Mouse (Mus musculus) hindlimb bud, embryonic 11.5 days (tissue): ENCODE measurements around the gene Epas1.

Experiments
- DNase-seq: peaks from one replicate; pipeline ENCODE4 v3.0.0-alpha.2; 2012; ENCODE audit warnings: low read depth, low spot score; ENCODE audit errors: extremely low spot score

Gene Epas1

DNA sequence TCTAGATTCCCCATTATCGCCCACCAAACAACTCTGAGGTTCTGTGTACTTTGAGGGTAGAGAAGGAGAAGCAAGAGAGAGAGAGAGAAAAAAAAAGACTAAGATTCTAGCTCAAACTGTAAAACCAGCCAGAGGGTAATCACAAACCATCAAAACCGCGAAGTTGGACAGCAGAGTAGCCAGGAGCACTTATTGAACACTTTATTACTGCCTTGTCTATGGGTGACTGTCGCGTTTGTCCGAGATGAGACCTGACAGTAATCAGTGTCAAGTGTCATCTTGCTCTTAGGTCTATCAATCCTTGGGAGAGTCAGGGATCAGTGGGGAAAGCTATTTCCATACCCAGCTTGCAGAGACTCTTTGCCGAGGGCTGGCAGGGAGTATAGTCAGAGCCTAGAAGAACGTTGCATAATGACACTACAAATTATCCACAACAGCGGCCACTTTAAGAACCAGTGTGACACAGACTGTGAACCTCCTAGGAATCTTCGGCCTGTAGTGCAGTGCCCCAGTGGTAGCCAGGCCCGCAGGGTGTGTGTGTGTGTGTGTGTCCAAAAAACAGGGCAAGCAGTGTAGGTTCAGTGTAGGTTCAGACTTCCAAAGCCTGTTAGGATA is 2.2 kb downstream of the Epas1 start:
- DNase-seq: no peak

DNA sequence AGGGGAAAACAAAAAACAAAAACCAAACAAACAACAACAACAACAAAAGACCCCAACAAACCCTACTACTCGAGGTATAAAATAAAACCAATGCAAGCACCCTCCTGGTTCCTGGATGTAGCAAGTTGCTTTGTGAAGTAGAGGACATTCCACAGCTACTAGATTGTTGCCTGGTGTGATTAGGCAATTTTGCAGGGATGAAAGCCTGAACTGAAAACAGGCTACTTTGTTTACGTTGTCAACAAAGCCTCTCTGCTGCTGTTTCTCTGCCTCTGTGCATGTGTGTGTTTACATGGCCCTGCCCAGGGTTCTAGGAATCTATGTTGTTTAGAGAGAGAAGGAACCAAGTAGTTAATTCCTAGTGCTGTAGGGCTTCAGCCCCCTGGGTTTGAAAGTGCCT is 4.1 kb downstream of the Epas1 start:
- no peak for DNase-seq

DNA sequence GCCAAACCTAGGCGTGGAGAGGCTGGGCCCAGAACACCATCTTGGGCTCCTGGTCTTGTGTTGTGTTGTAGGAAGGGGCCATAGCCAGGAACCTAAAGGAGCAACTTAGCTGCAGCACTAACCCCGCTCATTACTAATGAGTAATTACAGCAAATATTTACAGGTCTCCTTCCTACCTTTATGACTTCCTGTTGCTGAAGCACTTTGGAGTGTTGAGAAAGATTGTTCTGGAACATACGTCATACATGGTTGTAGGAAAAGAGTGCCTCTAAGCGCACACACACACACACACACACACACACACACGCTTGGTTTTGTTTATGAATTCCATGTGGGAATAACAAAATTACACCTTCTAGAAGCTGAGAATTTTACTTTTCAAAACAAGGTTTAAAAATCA is 8.4 kb downstream of the Epas1 start:
- no peak for DNase-seq

DNA sequence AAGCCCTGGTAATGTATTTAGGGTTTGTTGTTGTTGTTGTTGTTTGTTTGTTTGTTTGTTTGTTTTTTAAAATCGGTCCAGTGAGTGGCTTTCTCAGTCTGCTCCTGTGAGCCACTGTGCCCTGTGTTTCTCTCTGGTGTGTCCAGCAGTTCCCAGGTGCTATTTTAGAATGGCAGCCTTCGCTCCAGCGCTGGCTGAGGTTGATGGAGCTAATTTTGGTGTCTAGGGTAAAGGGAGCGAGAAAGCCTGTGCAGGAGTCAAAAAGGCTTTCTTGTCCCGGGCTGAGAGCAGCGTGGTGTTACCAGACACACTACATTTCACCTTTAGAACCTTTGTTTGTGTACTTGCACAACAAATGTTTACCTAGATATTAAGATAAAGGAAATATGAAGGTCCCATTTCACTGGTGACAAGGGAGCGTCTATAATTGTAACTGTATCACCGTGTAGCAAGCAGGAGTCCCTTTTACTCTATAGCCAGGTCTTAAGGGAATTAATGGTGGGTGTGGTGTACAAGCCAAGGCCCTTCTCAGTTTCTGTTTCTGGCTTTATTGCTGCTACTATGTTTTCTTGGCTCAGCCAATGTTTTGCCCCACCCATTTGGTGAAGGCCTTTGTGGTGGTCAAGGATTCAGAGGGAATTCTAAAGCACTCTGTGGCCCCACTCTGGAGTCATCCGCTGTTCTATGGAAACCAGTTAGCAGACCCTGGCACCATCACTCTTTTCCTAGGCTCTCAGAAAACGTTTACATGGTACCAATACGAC is 9.2 kb downstream of the Epas1 start:
- no peak for DNase-seq

DNA sequence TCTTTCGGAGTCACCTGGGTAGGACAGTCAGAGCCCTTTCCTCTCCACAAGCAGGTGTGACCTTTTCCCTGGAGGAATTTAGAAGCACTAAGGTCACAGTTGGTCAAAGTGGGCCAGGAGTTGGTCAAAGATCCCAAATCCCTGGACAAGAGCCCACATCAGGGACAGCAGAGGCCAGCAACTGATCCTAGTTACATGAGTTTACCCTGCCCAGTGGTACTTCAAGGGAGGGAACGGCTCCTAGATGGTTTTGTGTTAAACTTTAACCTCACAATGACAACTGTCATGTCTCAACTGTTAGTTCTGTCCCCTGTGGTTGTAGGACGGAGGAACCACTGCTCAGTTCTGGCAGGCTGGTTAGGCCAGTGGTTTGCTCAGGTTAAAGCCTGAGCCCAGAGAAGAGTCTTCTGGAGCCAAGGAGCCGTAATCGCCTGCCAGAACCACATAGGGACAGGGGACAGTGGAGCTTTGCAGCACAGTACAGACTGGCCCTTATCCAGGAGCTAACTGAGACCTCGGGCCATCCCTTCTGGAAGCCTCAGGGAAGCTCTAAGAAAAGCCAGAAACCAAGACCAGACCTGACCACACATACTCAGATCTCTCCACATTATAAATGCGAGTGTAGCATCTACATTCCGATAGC is 12.4 kb downstream of the Epas1 start:
- no peak for DNase-seq

GRCm38 (mm10) chr17:86766412-86766811 is 12.9 kb downstream of the Epas1 start:
- no peak for DNase-seq

- DNase-seq: no peak
These were observed 15.1 kb downstream of the Epas1 start for GRCm38 (mm10) chr17:86768596-86768995.

DNA sequence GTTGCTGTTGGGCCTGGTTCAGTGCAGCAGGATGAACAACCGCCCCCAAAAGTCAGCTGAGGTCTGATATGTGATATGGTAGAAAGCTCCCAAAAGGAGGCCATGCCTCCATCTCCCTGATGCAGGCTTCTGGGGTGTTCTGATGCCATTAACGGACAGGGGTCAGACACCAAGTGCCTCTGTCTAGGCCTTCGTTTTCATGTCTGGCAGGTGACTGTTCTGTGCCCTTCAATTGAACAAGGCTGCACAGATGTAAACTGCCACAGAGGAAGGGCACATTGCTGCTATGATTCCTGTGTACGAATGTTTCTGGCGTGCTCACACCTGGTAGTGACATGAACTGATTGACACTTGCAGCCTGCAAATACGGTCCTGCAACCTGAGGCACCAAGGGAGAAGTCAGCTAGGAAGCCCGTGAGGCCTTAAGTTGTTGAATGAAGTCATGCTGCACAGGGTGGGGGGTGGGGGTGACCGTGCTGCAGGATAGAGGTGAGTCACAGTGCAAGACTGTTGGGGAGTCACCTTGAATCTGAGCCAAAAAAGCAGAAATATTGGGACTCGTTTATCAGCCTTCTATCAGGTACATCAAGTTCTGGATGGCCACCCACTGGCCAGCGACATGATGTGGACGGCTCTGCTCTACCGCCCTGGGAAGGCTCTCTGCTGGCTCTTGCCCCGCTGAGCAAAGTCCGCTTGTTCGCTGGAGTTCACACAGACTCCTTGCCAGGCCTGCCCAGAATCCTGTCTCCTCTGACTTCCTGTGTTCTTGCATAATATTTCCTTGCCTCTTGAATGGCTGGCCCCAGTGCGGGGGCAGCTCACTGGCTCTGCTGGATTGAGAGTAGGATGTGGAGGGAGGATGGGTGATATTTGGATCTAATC is 16.1 kb downstream of the Epas1 start:
- DNase-seq: no peak

- no peak for DNase-seq
These were observed 17.3 kb downstream of the Epas1 start for GRCm38 (mm10) chr17:86770848-86771247.

DNA sequence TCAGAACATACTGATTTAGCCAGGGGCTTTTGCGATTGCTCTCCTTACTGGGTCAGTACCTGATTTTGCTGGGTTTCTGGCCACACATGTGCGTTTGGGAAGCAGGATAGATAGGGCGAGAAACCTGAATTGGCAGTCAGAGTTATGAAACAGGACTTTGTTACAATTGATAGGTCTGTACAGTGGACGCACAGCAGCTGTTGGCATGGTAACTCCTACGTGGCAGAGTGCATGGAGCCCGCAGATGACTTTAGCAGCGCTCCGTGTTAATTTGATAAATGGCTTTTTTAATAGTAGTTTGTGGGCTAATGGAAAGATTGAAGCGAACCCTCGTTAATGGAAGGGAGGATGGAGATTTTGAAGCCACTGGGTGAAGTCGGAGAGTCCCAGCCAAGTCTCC is 18.5 kb downstream of the Epas1 start:
- no peak for DNase-seq

DNA sequence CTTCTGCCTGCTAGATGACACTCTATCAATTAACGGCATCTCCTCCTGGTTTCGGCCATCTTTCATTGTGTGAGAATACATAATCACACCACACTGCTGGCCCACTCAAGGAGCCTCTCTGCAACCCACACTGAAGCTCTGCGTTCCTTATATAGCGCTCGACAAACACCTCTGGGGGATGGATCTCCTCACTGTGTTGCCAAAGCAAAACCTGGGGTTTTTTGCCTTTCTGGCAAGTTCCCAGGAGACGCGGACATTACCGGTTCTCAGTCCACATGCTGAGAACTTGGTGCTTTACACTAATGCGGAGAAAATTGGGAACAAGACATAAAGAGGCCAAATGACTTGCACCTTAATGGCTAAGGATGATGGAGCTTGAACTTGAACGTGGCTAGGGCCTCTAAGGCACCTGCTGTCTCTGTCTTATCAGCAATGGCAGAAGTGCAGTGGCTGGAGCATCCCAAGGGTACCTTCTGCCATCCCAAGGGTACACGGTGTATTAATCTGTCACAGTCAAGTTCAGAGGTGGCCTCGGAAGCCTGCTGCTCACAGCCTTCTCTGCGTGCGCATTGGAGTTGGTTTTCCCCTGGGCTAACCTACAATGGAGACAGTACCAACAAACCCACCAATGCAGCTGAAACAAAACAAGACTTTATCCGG is 19.6 kb downstream of the Epas1 start:
- no peak for DNase-seq

DNA sequence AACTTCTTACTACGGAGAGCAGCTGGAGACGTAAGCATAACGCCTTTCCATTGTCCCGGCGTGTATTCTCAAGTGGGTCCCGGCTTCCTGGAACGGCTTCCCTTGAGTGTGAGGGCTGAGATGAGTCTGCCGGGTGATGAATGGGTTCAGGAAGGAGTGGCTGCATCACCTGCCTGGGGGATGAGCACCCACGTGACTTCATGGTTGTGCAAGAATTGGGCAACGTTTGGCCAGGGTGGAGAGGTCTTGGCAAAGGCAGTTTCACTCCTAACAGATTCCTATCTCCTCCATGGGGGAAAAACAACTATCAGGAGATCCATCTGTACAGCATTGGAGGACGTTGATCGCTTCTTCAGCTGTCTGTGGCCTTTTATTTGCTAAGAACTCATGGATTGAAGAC is 23.0 kb downstream of the Epas1 start:
- DNase-seq: no peak

- no peak for DNase-seq
These were observed 24.6 kb downstream of the Epas1 start for GRCm38 (mm10) chr17:86778147-86778546.

DNA sequence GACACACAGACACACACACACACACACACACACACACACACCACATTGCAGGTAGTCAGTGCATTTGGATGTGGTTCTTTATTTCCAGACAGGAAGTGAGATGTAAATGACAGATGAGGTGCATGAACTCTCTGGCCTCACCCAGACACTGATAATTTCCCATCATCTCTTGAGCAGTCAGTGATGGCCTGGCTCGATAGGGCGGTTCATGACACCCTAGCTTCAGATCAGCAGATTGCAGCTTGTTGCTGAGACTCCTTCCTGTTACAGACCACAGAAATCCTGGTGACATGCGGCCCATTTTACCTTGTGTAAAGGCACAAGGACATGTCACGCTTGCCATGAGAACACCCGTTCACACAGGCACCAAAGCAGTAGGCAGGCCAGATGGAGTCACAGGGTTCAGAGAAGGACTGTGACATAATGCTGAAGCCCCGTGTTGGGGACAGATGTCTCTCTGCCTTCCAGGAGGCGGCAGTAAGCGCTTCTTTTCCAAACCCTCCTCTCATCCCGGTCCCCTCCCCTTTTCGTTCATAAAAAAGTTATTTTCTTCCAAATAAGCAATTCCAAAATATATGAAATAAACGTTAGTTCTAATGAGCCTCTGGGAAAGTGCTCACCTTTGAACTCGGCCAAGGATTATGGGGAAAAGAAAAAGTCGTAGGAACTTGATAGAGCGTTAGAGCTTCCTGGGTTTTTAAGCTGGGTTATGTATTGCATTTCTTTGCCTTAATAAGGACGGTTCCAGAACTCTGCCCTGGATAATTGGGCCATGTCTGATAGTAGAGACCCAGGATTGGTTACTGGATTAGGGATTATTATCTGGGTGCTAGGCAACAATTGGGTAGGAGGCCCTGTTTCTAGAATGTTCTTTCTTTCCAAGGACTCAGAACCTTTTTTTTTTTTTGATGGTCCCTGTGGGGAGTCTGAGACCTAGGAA is 26.0 kb downstream of the Epas1 start:
- DNase-seq: no peak

DNA sequence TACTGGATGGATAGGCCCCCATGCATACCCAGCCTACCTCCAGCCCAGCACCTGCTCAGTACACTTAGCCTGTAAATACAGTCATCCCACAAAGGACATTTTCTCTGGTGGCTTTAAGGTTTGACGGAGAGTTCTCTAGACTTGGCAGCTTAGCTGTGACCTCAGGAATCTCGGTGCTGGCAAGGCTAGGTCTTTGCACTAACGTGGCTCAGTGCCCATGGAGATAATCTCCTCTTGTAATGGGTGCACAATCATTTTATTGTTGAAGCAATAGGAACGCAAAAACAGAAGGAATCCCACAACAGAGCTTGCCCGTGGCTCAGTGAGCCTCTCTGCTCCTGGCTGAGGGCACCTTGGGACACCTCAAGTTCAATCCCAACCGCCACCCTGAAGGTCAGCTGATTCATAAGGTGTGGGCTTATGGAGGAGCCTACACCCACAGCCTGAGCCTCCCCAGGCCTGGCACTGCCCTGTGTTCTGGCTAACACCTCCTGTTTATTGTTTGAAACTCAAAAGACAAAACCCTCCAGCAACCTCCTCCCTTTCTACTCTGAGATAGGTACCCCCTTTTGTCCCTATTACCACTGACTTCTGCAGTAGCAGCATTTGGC is 27.3 kb downstream of the Epas1 start:
- DNase-seq: no peak

DNA sequence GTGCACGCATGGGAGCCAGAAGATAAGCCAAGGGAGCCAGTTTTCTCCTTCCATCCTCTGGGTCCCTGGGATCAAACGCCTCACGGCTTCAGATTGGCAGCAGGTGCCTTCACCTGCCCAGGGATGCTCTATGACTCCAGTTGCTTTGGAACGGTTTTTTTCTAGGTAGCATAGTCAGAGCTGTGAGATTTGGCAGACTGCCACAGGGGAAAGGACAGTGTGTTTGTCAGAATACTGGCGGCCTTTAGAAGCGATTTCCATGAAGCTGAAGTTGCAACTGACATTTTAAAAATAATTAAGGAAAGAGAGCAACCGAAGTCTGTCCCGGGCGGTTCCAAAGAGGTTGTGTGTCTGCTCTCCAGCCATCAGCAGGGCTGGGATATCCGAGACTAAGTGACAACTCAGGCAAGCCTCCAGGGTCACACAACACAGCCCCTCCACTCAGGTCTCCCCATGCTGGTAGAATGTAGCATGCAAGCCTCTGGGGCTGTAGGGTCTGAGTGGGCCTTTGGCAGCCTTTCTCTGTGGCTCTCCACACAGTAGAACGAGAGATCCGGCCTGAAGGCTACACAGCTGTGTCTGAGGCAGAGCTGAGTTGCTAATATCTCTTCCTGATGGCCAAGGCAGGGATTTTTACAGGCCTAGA is 28.4 kb downstream of the Epas1 start:
- no peak for DNase-seq

GRCm38 (mm10) chr17:86784405-86784977 is 31.0 kb downstream of the Epas1 start:
- no peak for DNase-seq

- DNase-seq: no peak
These were observed 32.1 kb downstream of the Epas1 start for GRCm38 (mm10) chr17:86785612-86786011.
